Mouse (Mus musculus) lung, adult 2 months (tissue): ENCODE results near the gene Clptm1.

Experiments
- CTCF ChIP-seq: fragments of 200-500 bp; IDR thresholded peaks from 2 replicates; pipeline ENCODE4 v1.5.1; 2011; ENCODE audit warnings: mild to moderate bottlenecking, low read length, control low read depth; ENCODE audit not compliant: insufficient read depth
- POLR2A ChIP-seq: fragments of 200-500 bp; IDR thresholded peaks from 2 replicates; pipeline ENCODE4 v1.6.1; 2011; ENCODE audit warnings: low read depth, mild to moderate bottlenecking, control low read depth, low read length, borderline replicate concordance; ENCODE audit errors: extremely low read depth

- no peak for TF ChIP-seq CTCF
- no peak for TF ChIP-seq POLR2A
Measured at GRCm38 (mm10) chr7:19635074-19635827, 29.6 kb downstream of the Clptm1 start.
